Mouse (Mus musculus) embryonic facial prominence, embryonic 12.5 days (tissue): ENCODE measurements around the gene Foxn3. TPM values are rescaled to one million over a fixed set of nuclear protein-coding genes. Genes with fewer than 3 reads are reported as not detected.
A peak's percentile ranks its signal among the peaks of the same experiment; 100 is the strongest.

ENCODE experiments used
- ATAC-seq: fragments of 200-750 bp; cut with Nextera tagmentation; 2 replicates; pipeline ENCODE4 v1.8.0; 2017; ENCODE audit not compliant: insufficient number of reproducible peaks, insufficient read depth, low FRiP score, low TSS enrichment
- H3K27ac ChIP-seq: fragments of 300-500 bp; sonication (generic); 2 replicates; pipeline ENCODE4 v1.5.1; 2016; ENCODE audit warnings: mild to moderate bottlenecking
- H3K27me3 ChIP-seq: fragments of 300-500 bp; sonication (generic); 2 replicates; pipeline ENCODE4 v1.6.1; 2016; ENCODE audit warnings: mild to moderate bottlenecking, moderate library complexity
- H3K36me3 ChIP-seq: fragments of 300-500 bp; sonication (generic); 2 replicates; pipeline ENCODE4 v1.6.1; 2016; ENCODE audit warnings: mild to moderate bottlenecking
- H3K4me1 ChIP-seq: fragments of 300-500 bp; sonication (generic); 2 replicates; pipeline ENCODE4 v1.6.1; 2016
- H3K4me2 ChIP-seq: fragments of 300-500 bp; sonication (generic); replicated peaks from 2 replicates; pipeline ENCODE4 v1.6.1; 2016; ENCODE audit warnings: mild to moderate bottlenecking, moderate library complexity
- H3K4me3 ChIP-seq: fragments of 300-500 bp; sonication (generic); 2 replicates; pipeline ENCODE4 v1.5.1; 2016; ENCODE audit warnings: mild to moderate bottlenecking
- H3K9ac ChIP-seq: fragments of 300-500 bp; sonication (generic); 2 replicates; pipeline ENCODE4 v1.6.1; 2016; ENCODE audit warnings: mild to moderate bottlenecking, moderate library complexity
- H3K9me3 ChIP-seq: fragments of 300-500 bp; sonication (generic); 2 replicates; pipeline ENCODE4 v1.6.1; 2016; ENCODE audit warnings: mild to moderate bottlenecking, moderate library complexity
- WGBS: fragments of 180-500 bp; shearing (Covaris S2); methylation state at CpG from one replicate; pipeline ENCODE4 v1.1.7; 2016; 5-methylcytosine and 5-hydroxymethylcytosine counted together
- polyA plus RNA-seq: library from polyadenylated mRNA; unstranded; fragments of >200 nt; fragmentation: Nextera tagmentation; extraction: Ambion mirVana; gene quantifications from 2 replicates; pipeline ENCODE4 v1.2.1, GENCODE M21; 2016

Gene Foxn3
- polyA plus RNA-seq, 1 experiment from 2014 or later, result 101 TPM

DNA sequence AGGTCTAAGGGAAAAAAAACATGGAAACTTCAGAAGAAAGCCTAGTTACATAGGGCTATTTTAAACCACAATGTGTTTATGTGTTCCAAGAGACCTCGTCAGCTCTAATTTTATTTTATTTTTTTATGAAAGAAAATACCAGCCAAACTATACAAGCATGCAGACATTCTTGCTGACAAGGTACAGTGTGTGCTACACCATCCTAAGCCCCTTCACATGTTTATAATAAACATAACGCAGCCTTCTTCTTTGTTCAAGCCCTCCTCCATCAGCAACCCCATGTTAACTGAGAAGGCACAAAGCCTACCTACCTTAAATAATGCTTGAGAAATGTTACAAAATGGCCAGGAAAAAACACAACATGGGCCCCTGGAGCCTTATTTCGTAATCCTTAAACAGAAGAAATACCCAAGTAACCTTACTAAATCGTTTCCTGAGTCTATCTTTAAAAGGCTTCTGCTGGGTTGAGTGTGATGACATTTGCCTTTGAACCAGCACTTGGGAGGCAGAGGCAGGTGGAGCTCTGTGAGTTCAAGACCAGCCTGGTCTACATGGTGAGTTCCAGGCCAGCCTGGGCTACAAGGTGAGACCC, 74.3 kb downstream of the Foxn3 start:
- H3K4me1 ChIP-seq, result no peaks in the 10 kb centered on the region
- 0 out of 2 replicates have a peak, but pooled peaks cover 3% of the 10 kb centered on the region for H3K9me3 ChIP-seq
- H3K9ac ChIP-seq, result no peak overlapping the region
- no peaks in the 10 kb centered on the region for H3K27me3 ChIP-seq
- no peak overlapping the region for H3K4me2 ChIP-seq
- no peak overlapping the region for H3K27ac ChIP-seq
- 69% methylated on average over 4 of the region's 4 CpGs for WGBS
- no peak for ATAC-seq
- H3K36me3 ChIP-seq, result no peaks in the 10 kb centered on the region
- H3K4me3 ChIP-seq, result no peak overlapping the region

DNA sequence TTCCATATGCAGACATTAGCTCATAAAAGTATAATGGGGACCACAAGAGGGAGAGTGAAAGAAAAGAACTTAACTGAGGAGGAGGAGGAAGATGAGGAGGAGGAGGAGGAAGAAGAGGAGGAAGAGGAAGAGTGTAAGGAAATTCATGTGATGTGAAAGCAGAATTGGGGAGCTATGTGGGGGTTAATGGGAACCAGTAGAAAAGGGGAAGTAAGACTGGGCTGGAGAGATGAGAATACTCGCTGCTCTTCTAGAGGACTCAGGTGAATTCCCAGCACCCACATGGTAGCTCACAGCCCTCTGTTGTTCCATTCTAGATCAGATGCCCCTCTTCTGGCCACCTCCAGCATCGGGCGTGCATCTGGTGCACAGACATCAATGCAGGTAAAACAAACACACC, 83.0 kb downstream of the Foxn3 start:
- Histone ChIP-seq H3K4me2 (no peak overlapping the region), H3K27me3 (no peaks in the 10 kb centered on the region), H3K4me3 (no peak overlapping the region), H3K4me1 (no peaks in the 10 kb centered on the region), H3K9me3 (no peaks in the 10 kb centered on the region), H3K27ac (peak overlapping the region; percentile 17; the same call in 1 of the 2 replicates), H3K36me3 (no peaks in the 10 kb centered on the region), H3K9ac (no peak overlapping the region)
- no peak for ATAC-seq
- WGBS, result 92% methylated on average over 3 of the region's 3 CpGs

DNA sequence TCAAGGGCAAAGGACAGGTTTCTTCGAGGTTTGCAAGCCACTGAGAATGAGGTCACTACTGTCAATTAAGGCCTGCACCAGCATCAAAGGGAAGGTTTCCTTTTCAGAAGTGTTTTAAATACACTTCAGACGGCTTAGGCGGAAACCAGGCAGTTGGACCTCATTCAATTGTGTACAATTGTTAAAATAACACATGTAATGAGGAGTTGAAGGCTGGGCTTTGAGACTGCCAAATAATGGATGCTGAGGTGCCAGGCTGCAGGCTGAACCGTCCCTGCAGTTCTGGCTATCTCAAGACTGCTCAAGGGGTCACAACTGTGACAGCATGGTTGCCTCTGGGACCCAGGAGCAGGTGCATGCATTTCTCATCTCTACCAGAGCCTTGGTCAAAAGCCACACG, 89.2 kb downstream of the Foxn3 start:
- Histone ChIP-seq H3K27ac (no peak overlapping the region), H3K9ac (no peak overlapping the region), H3K36me3 (no peaks in the 10 kb centered on the region), H3K4me2 (no peak overlapping the region), H3K9me3 (no peaks in the 10 kb centered on the region), H3K4me1 (no peaks in the 10 kb centered on the region), H3K4me3 (no peak overlapping the region), H3K27me3 (no peaks in the 10 kb centered on the region)
- ATAC-seq, result no peak
- 49% methylated on average over 5 of the region's 5 CpGs for WGBS

DNA sequence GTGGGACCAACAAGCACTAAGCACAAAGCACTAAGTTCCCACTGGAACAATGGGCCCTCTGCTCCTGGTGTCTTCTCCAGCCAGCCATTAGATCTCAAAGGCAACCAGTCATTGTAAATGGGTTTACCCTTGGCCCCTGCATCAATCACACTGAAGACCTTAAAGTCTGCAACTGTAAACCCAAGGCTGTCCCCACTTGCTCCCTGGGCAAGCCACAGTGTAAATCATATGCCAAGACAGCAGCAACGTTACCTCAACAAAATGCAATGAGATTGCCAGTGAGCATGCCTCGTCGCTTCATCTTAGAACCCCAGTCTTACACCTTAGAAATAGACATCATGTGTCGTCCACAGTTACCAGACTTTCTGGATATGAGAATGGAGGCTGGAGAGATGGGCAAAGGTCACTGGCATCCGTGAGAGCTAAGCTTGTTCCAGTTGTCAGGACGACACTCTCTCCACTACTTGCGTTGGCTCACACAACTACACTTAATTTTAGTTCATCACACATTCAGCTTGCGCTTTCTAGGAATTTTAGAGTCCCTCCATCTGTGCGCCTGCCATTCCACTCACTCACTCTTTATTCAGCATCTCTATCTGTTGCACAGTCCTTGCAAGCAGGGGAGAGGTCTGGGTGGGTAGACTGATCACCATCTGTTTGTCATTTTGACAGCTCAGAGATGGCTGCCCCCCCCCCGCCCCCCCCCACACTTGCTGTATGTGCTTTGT, 89.8 kb downstream of the Foxn3 start:
- no peak overlapping the region for H3K4me3 ChIP-seq
- no peak for ATAC-seq

DNA sequence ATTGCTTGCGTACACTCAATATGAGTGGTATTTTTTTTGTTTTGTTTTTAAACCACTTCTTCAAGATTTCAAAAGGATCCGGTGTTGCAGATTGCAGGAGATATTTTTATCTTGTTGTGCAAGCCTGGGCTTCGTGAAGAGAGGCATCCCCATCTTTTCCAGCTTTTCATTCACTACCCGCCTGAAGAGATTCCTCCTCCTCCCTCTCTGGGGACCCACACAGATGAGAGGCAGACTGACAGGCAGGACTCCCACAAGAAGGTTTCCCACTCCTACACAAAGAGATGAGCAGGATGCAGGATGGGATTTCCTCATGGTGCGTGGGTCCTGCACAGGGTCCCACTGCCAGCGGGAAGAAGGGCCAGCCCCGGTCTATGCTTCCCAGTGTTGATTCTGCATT, 92.0 kb downstream of the Foxn3 start:
- no peak for ATAC-seq
- peaks cover 17% of the 10 kb centered on the region for H3K4me1 ChIP-seq
- H3K9me3 ChIP-seq, result no peaks in the 10 kb centered on the region
- H3K27me3 ChIP-seq, result no peaks in the 10 kb centered on the region
- no peak overlapping the region for H3K9ac ChIP-seq
- H3K36me3 ChIP-seq, result no peaks in the 10 kb centered on the region
- H3K4me2 ChIP-seq, result no peak overlapping the region
- 84% methylated on average over 7 of the region's 7 CpGs for WGBS
- H3K27ac ChIP-seq, result no peak overlapping the region
- no peak overlapping the region for H3K4me3 ChIP-seq

More for the DNA sequence above, 89.8 kb downstream of the Foxn3 start:
- Histone ChIP-seq H3K27ac (no peak overlapping the region), H3K4me1 (peaks cover 5% of the 10 kb centered on the region; the same call in 1 of the 2 replicates), H3K36me3 (no peaks in the 10 kb centered on the region), H3K27me3 (no peaks in the 10 kb centered on the region), H3K9me3 (no peaks in the 10 kb centered on the region), H3K9ac (no peak overlapping the region), H3K4me2 (no peak overlapping the region)
- WGBS, result 79% methylated on average over 10 of the region's 10 CpGs

DNA sequence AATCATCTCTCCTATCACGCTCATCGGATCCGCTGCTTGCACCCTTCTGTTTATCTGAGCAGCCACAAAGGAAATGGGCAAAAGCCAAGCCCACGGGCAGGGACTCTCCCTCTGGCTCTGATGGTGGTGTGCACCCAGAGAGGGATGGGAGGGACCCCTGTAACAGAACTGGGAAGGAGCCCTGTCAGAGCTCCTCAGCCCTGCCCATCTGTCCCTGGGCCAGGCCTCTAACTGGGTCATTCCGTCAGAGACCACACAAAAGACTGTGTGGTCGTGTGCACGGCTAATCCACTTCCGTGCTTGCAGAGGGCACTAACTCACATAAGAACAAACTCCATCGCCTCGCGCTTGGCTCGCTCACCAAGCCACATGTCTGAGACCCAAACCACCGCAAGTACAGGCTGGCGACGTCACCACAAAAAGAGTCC, 95.5 kb downstream of the Foxn3 start:
- H3K4me1 ChIP-seq, result peaks cover 17% of the 10 kb centered on the region
- no peak overlapping the region for H3K27ac ChIP-seq
- 65% methylated on average over 15 of the region's 15 CpGs for WGBS
- no peaks in the 10 kb centered on the region for H3K36me3 ChIP-seq
- no peaks in the 10 kb centered on the region for H3K9me3 ChIP-seq
- peak; percentile 81 for ATAC-seq
- H3K4me2 ChIP-seq, result no peak overlapping the region
- H3K9ac ChIP-seq, result no peak overlapping the region
- H3K27me3 ChIP-seq, result no peaks in the 10 kb centered on the region
- H3K4me3 ChIP-seq, result no peak overlapping the region

DNA sequence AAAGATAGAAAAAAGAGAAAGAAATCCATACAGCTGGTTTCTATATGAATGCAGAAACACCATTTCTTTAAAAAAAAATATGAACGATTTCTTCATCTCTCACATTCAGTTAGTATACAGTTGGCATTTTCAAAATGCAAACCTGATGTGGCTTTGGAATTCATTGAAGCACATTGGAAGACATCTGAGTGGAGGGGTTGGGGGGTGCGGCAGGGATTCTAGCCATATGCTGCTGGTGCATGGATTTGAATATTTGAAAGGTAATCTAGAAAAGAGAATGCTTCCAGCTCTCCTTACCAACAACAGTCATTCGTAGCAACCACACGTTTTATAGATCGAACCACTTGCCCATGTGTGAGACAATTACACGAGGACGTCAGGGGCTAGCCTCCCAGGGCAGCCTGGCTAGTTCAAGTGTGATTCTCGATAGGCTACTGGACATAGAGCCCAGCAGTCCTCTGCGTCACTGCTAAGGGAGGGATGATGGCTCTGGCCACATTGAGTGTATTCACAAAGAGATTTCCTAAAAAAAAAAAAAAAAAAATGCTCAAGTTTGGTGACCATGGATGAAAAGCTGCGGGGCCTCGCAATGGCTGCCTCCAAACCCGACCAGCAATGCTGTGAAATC, 96.0 kb downstream of the Foxn3 start:
- H3K4me2 ChIP-seq, result no peak overlapping the region
- ATAC-seq, result no peak

DNA sequence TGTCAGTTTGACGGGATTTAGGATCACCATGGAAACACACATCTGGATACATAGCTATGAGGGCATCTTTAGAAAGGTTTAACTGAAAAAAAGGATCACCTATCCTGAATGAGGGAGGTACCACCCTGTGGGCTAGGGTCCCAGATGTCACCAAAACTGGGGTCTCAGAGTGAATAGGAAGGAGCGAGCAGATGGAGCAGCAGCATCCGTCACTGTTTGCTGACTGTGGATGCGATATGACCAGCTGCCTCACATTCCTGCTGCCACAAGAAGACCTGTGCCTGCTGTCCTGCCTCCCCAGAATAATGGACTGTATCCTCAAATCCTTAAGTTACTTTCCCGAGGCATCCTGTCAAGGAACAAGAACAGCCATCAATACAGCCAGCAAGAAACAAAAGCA, 97.0 kb downstream of the Foxn3 start:
- Histone ChIP-seq H3K9me3 (no peaks in the 10 kb centered on the region), H3K36me3 (no peaks in the 10 kb centered on the region), H3K4me3 (no peak overlapping the region), H3K4me1 (peaks cover 17% of the 10 kb centered on the region), H3K27me3 (no peaks in the 10 kb centered on the region), H3K4me2 (no peak overlapping the region), H3K9ac (no peak overlapping the region; the same call in 1 of the 2 replicates), H3K27ac (0 out of 2 replicates have a peak overlapping the region, but pooled peaks have one; percentile 23)
- ATAC-seq, result no peak
- WGBS, result 78% methylated on average over 5 of the region's 5 CpGs

More for the DNA sequence above, 96.0 kb downstream of the Foxn3 start:
- 78% methylated on average over 12 of the region's 12 CpGs for WGBS
- Histone ChIP-seq H3K4me1 (peaks cover 17% of the 10 kb centered on the region), H3K9me3 (no peaks in the 10 kb centered on the region), H3K27me3 (no peaks in the 10 kb centered on the region), H3K9ac (no peak overlapping the region), H3K27ac (0 out of 2 replicates have a peak overlapping the region, but pooled peaks have one; percentile 3), H3K4me3 (no peak overlapping the region), H3K36me3 (no peaks in the 10 kb centered on the region)

DNA sequence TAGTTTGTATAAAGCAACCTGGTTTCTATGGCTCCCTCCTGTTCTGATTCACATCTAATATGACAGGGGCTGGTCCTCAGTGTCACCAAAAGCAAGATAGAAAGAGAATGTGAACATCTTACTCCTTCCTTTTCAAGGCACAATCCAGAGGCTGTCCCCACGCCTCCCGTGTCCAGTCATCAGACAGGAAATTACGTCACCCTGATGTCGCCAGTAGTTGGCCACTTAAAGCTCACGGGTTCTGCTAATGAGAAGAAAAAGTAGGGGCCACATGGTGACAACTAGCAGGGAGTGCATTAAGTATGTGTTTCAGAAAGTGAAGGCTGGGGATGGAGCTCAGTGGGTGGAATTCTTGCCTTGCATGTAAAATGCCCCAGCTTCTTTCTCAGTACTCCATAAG, 99.1 kb downstream of the Foxn3 start:
- no peak overlapping the region for H3K4me2 ChIP-seq

DNA sequence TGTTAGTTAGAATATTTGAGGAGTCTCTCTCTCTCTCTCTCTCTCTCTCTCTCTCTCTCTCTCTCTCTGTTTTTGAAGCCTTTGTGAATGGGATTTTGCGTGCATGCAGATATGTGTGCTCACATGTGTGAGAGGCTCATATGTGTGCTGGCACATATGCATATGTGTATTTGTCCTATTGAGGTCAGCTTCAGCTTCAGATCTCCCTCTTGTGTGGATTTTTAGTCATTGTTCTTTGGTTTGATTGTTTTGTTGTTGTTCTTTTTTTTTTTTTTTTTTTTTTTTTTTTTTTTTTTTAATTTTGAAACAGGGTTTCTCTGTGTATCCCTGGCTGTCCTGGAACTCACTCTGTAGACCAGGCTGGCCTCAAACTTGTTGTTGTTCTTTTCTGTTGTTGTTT, 100.5 kb downstream of the Foxn3 start:
- no peak for ATAC-seq
- peaks cover 6% of the 10 kb centered on the region for H3K4me1 ChIP-seq
- H3K27ac ChIP-seq, result no peak overlapping the region
- H3K4me3 ChIP-seq, result no peak overlapping the region
- H3K4me2 ChIP-seq, result no peak overlapping the region
- WGBS, result 95% methylated on average over 1 of the region's 1 CpGs
- no peaks in the 10 kb centered on the region for H3K27me3 ChIP-seq
- H3K9me3 ChIP-seq, result no peaks in the 10 kb centered on the region
- H3K9ac ChIP-seq, result no peak overlapping the region
- H3K36me3 ChIP-seq, result no peaks in the 10 kb centered on the region

More for the DNA sequence above, 99.1 kb downstream of the Foxn3 start:
- H3K9me3 ChIP-seq, result no peaks in the 10 kb centered on the region
- peaks cover 17% of the 10 kb centered on the region for H3K4me1 ChIP-seq
- no peak overlapping the region for H3K27ac ChIP-seq
- no peaks in the 10 kb centered on the region for H3K36me3 ChIP-seq
- H3K4me3 ChIP-seq, result no peak overlapping the region
- no peak overlapping the region for H3K9ac ChIP-seq
- WGBS, result 78% methylated on average over 5 of the region's 5 CpGs
- no peaks in the 10 kb centered on the region for H3K27me3 ChIP-seq
- ATAC-seq, result no peak

DNA sequence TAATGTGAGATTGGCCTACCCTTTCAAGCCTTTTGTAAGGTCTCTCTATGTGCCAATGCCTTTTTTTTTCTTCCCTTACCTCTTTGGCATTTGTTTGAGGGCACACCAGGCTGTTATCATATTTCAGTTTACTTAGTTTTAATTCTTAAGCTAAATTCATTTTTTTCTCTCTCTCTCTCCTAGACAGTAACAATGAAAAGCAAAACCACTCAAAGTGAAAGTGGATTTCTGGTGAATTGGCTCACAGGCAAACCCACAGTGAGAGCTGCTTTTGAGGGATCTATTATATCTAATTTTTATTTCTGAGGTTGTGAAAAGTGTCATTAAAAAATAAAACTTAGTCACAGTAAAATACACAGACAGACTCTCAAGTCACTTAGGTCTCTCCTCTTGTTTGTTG, 101.1 kb downstream of the Foxn3 start:
- no peak overlapping the region for H3K9ac ChIP-seq
- no peaks in the 10 kb centered on the region for H3K36me3 ChIP-seq
- H3K9me3 ChIP-seq, result no peaks in the 10 kb centered on the region
- peaks cover 6% of the 10 kb centered on the region; the same call in 1 of the 2 replicates for H3K4me1 ChIP-seq
- H3K4me3 ChIP-seq, result no peak overlapping the region
- ATAC-seq, result no peak
- no peaks in the 10 kb centered on the region for H3K27me3 ChIP-seq
- H3K27ac ChIP-seq, result no peak overlapping the region
- no peak overlapping the region for H3K4me2 ChIP-seq
